Mouse (Mus musculus): ENCODE results near the gene Traf3ip1. TPM values are rescaled to one million over a fixed set of nuclear protein-coding genes. Genes with fewer than 3 reads are reported as not detected.

Traf3ip1 gene
- total and polyA plus RNA-seq, 3 experiments: 5.0 to 7.5 (median 5.9) TPM

DNA sequence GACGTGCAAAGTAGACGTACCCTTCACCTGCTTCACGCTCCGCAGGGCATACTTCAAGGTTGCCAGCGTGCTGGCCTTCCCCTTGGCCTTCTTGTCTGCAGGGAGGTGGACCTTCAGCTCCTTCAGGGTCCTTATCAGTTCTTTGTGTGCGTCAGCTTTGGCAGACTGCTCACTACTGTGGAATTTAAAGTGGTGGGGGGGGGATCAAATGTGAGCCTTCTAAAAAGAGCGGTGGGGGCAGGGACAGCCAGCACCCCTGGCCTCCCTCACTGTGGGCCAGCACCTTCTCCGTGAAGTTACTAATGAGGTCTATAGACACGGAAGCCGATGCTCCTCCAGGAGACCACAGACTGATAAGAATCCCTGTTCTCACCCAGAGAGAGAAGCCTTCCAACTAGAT is 45.8 kb upstream of the Traf3ip1 start:
- Histone ChIP-seq H3K4me3 (replicated peaks in 1 of 3; ENCODE audit: low read depth in 2 of 3, low read length in 2 of 3, poor library complexity in 1 of 3) (no peak overlapping the region), H3K4me1 (ENCODE audit: control insufficient read depth in 1 of 2, insufficient read depth in 2 of 2) (peaks cover 0 to 17% of the 10 kb centered on the region in 2 experiments; a peak in 2 of 4 replicates), H3K79me2 (replicated peaks; ENCODE audit: control insufficient read depth, extremely low read depth, insufficient read depth, poor library complexity, severe bottlenecking) (no peaks in the 10 kb centered on the region), H3K4me2 (ENCODE audit: insufficient read depth, low read depth, poor library complexity, severe bottlenecking) (no peak overlapping the region), H3K27ac (ENCODE audit: insufficient read depth, low read depth) (no peak overlapping the region), H3K36me3 (replicated peaks in 1 of 2; ENCODE audit: control insufficient read depth in 1 of 2, insufficient read depth in 1 of 2, low read length in 1 of 2) (peaks cover 39 to 76% of the 10 kb centered on the region in 2 experiments), H3K27me3 (replicated peaks) (no peaks in the 10 kb centered on the region), H3K9ac (ENCODE audit: insufficient read depth, low read depth) (no peak overlapping the region), H3K9me3 (replicated peaks; ENCODE audit: low read length) (peaks cover 11% of the 10 kb centered on the region)
- TF ChIP-seq MAFK (IDR thresholded peaks at IDR 0.05; ENCODE audit: insufficient replicate concordance, low read length) (no peak), RAD21 (IDR thresholded peaks at IDR 0.05; ENCODE audit: low read depth, low read length) (no peak), CHD1 (IDR thresholded peaks at IDR 0.05; ENCODE audit: low read depth, low read length) (no peak), NRF1 (IDR thresholded peaks at IDR 0.05; ENCODE audit: low read depth, low read length) (no peak), UBTF (IDR thresholded peaks at IDR 0.05; ENCODE audit: low read depth, low read length) (no peak), CTCF (conservative IDR thresholded peaks at IDR 0.05 in 1 of 2, IDR thresholded peaks at IDR 0.05 in 1 of 2; ENCODE audit: low read depth in 2 of 2, low read length in 2 of 2) (no peak), ZKSCAN1 (IDR thresholded peaks at IDR 0.05; ENCODE audit: borderline replicate concordance, low read depth, low read length) (no peak), CHD2 (IDR thresholded peaks at IDR 0.05; ENCODE audit: low read length) (no peak), RCOR1 (conservative IDR thresholded peaks at IDR 0.05; ENCODE audit: low read depth, low read length) (no peak), POLR2A (IDR thresholded peaks at IDR 0.05; ENCODE audit: low read depth, low read length) (no peak), POLR2AphosphoS2 (IDR thresholded peaks at IDR 0.05; ENCODE audit: low read depth, low read length) (no peak), ETS1 (conservative IDR thresholded peaks at IDR 0.05; ENCODE audit: low read depth, low read length) (no peak), ZC3H11A (IDR thresholded peaks at IDR 0.05; ENCODE audit: low read depth, low read length) (no peak), PAX5 (IDR thresholded peaks at IDR 0.05; ENCODE audit: low read length) (no peak), KAT2A (IDR thresholded peaks at IDR 0.05; ENCODE audit: insufficient replicate concordance, low read length) (no peak), USF1 (IDR thresholded peaks at IDR 0.05; ENCODE audit: low read depth, low read length) (no peak), E2F4 (IDR thresholded peaks at IDR 0.05; ENCODE audit: insufficient replicate concordance, low read depth, low read length) (no peak), MXI1 (IDR thresholded peaks at IDR 0.05; ENCODE audit: low read depth, low read length) (no peak), EP300 (IDR thresholded peaks at IDR 0.05; ENCODE audit: low read length) (no peak)
- DNase-seq (ENCODE audit: extremely low read depth): no peak
- in situ Hi-C loops (cut with MboI; ENCODE audit: low pct_ligation_motif_present, low pct_unique_long_range_greater_than_20kb, low sequenced_read_pairs): no loop called here
- dilution Hi-C loops (cut with MboI; ENCODE audit: extremely low pct_ligation_motif_present, extremely low pct_unique_long_range_greater_than_20kb, low sequenced_read_pairs): no loop called here

DNA sequence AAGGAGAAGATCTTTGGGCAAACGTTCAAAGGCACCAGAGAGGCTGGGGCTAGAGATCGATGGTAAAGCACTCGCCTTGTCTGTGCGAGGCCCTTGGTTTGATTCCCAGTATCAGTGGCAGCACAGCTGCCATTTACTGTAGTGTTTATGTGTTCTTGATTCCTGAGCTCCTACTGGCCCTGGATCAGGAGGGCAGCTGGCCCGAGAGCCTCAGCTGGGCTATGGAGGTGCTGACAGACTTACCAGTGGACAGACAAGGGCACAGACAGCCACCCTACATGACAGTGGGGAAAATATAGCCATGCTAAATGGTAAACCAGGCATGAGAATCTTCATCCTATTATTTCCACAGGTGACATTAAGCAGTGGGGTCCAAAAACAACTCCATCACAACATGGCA is 43.6 kb upstream of the Traf3ip1 start:
- dilution Hi-C loops (cut with MboI; ENCODE audit: extremely low pct_ligation_motif_present, extremely low pct_unique_long_range_greater_than_20kb, low sequenced_read_pairs): no loop called here
- TF ChIP-seq JUND (conservative IDR thresholded peaks at IDR 0.05; ENCODE audit: low read depth, low read length) (no peak), RCOR1 (conservative IDR thresholded peaks at IDR 0.05; ENCODE audit: low read depth, low read length) (no peak), E2F4 (IDR thresholded peaks at IDR 0.05; ENCODE audit: insufficient replicate concordance, low read depth, low read length) (no peak), MEF2A (IDR thresholded peaks at IDR 0.05; ENCODE audit: borderline replicate concordance, low read depth, low read length) (no peak), TBP (conservative IDR thresholded peaks at IDR 0.05; ENCODE audit: low read depth, low read length) (no peak), IRF4 (IDR thresholded peaks at IDR 0.05; ENCODE audit: low read depth, low read length) (no peak)
- Histone ChIP-seq H3K4me3 (replicated peaks in 1 of 3; ENCODE audit: low read depth in 2 of 3, low read length in 2 of 3, poor library complexity in 1 of 3) (no peak overlapping the region), H3K9ac (ENCODE audit: insufficient read depth, low read depth) (no peak overlapping the region), H3K9me3 (replicated peaks; ENCODE audit: low read length) (peaks cover 11% of the 10 kb centered on the region), H3K4me1 (ENCODE audit: control insufficient read depth in 1 of 2, insufficient read depth in 2 of 2) (peaks cover 3 to 22% of the 10 kb centered on the region in 2 experiments; a peak in 3 of 4 replicates), H3K79me2 (replicated peaks; ENCODE audit: control insufficient read depth, extremely low read depth, insufficient read depth, poor library complexity, severe bottlenecking) (no peaks in the 10 kb centered on the region), H3K27me3 (replicated peaks) (no peaks in the 10 kb centered on the region), H3K4me2 (ENCODE audit: insufficient read depth, low read depth, poor library complexity, severe bottlenecking) (no peak overlapping the region), H3K27ac (ENCODE audit: insufficient read depth, low read depth) (no peak overlapping the region), H3K36me3 (replicated peaks in 1 of 2; ENCODE audit: control insufficient read depth in 1 of 2, insufficient read depth in 1 of 2, low read length in 1 of 2) (peaks cover 36 to 55% of the 10 kb centered on the region in 2 experiments)
- DNase-seq (ENCODE audit: extremely low read depth): no peak
- in situ Hi-C loops (cut with MboI; ENCODE audit: low pct_ligation_motif_present, low pct_unique_long_range_greater_than_20kb, low sequenced_read_pairs): no loop called here

Data from CH12.LX (cell line).